Mouse (Mus musculus) adipocyte (in vitro differentiated cells): ENCODE results near the gene Olfr951.

ENCODE experiments used
- DNase-seq: peaks from one replicate; pipeline ENCODE4 v3.0.0-alpha.2; 2016; ENCODE audit warnings: low spot score

Gene Olfr951

DNA sequence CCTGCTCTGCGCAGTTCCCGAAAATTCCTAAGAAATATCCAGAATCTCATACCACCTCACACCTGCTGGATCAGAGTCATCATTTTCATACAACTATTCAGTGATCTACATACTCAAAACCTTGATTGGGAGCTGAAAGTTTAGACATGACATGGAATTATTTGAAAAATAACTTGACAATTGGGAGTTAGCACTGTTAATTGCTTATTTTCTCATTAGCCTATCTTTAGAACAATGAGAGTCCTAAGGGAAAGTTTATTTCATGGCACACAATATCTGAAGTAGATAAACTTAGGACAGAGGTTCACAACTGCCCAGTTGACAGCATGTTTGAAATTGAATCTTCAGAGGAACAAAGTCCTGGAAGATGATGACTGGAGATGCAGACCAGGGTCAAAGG, at the start of gene Olfr951:
Gene Olfr951 (plus strand): TSS at position 301 of the 400 bp plus-strand sequence.
- no peak for DNase-seq

DNA sequence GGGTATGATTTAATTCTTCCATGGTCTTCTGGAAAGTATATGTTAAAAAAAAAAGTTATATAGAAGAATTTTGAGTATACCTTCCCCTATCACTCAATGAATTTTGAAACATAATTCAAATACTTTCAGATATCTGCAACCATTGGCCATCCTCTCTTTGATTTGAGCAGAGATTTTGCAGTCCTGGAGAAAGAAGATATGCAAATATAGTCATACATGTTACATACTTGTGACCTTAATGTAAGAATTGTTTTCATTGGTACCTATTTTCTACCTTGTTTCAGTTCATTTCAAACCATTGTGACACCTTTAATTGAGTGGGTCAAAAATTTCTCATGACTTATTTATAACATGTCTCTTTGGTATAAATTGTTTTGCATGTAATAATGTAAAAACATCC, 39.8 kb downstream of the Olfr951 start, which contains the start of gene Olfr952:
Gene Olfr952 (minus strand): TSS at position 101 of the 400 bp plus-strand sequence.
- DNase-seq = no peak
